Mouse (Mus musculus): ENCODE results near the gene Pomp.
A peak's percentile ranks its signal among the peaks of the same experiment; 100 is the strongest.

Pomp gene

GRCm38 (mm10) chr5:147898968-147899549, 38.8 kb downstream of the Pomp start:
- DNase-seq (ENCODE audit: low read depth, low spot score) = peak; percentile 57

DNA sequence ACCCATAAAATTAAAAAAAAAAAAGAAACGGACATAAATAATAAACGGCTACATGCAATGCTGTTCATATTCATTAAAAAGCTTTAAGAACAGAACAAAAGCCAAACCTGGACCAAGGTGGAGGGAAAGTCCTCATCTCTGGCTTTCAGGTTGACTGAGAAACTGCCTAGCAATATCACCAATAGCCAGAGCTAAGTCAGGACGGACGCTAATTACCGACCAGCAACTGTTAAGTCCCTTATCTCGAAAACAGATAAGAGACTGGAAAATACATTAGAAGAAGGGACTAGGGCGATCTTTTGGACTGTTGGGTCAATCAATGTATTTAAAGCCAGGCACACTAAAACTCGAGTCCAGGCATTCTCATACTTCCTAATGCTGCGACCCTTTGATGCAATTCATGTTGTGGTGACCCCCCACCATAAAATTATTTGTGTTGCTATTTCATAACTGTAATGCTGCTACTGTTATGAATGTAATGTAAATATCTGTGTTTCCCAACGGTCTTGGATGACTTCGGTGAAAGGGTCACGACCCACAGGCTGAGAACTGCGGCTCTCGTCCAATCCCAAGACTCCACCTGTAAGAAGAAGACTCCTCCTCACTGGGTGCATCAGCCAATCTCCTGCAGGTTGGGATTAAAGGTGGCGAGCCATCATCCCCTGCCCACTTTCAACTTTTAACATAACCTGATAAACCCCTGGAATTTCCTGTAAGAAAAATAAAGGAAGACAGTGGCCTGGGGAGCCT, 41.9 kb downstream of the Pomp start:
- DNase-seq (ENCODE audit: low read depth, low spot score) = no peak

- no peak for DNase-seq (ENCODE audit: low read depth, low spot score)
Observed at GRCm38 (mm10) chr5:147903166-147903565, 42.9 kb downstream of the Pomp start.

GRCm38 (mm10) chr5:147907144-147907543, 46.9 kb downstream of the Pomp start:
- DNase-seq (ENCODE audit: low read depth, low spot score) = peak; percentile 48

DNA sequence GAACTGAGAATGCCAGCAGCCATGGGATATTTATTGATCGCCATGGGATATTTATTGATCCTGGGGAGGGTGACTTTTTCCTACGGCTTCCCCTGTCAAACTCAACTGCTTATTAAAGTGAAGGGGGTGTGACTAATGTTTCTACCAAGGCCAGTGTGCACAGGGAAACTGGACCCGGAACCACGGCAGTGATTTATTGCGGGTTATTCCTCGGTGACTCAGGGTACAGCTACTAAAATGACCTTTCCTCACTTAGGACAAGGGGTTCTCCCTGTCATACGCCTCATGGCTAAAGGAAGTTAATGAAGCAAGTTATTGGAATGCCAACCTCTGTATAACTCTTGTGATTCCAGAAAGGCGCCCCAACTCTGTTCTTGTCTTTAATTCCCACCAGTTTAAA, 47.6 kb downstream of the Pomp start:
- no peak for DNase-seq (ENCODE audit: low read depth, low spot score)

GRCm38 (mm10) chr5:147910807-147911509, 50.7 kb downstream of the Pomp start:
- peak; percentile 86 for DNase-seq (ENCODE audit: low read depth, low spot score)

- no peak for DNase-seq (ENCODE audit: low read depth, low spot score)
Observed at GRCm38 (mm10) chr5:147911744-147912143, 51.5 kb downstream of the Pomp start.

DNA sequence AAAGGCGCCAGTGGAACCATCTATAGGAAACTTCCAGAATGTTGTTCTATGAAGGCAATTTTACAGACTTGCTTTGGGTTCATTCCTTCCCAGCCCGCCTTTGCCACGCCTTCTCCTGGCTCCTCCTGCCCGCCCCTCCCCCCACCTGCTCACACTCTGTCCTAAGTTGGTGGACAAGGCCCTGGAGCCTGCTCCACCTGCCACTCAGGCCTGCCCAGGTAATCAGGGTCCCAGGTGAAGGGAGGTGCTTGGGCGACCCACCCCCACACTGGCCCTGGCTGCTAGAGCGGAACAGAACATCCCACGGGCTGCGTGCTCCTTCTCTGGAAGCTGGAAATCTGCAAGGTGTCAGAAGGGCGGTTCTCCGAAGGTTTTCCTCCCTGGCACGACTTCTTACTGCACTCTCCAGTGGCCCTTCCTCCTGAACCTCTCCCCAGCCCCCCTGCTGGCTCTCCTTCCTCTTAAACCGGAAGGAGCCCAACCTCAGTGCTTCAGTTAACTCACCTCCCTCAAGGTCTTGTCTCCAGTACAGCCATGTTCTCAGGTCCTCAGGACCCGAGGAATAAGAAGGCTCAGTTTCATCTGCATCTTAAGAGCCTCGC, 53.1 kb downstream of the Pomp start:
- peak; percentile 86 for DNase-seq (ENCODE audit: low read depth, low spot score)

GRCm38 (mm10) chr5:147915038-147915566, 54.8 kb downstream of the Pomp start:
- DNase-seq (ENCODE audit: low read depth, low spot score) = peak; percentile 33

GRCm38 (mm10) chr5:147916171-147916570, 55.9 kb downstream of the Pomp start:
- DNase-seq (ENCODE audit: low read depth, low spot score) = no peak

- no peak for DNase-seq (ENCODE audit: low read depth, low spot score)
Observed at GRCm38 (mm10) chr5:147918044-147918846, 58.0 kb downstream of the Pomp start.

- DNase-seq (ENCODE audit: low read depth, low spot score) = no peak
Observed at GRCm38 (mm10) chr5:147924621-147925020, 64.4 kb downstream of the Pomp start.
